Mouse (Mus musculus): Measurements from ENCODE around the gene Btrc. TPM values are rescaled to one million over a fixed set of nuclear protein-coding genes. Genes with fewer than 3 reads are reported as not detected.
"Not testable (repeated sequence)": the region's sequence is repeated elsewhere in the genome, so short reads cannot be mapped to it uniquely, and the experiment has no call there.

The Btrc gene
- polyA plus RNA-seq, 1 experiment from 2014 or later: 50.3 TPM

DNA sequence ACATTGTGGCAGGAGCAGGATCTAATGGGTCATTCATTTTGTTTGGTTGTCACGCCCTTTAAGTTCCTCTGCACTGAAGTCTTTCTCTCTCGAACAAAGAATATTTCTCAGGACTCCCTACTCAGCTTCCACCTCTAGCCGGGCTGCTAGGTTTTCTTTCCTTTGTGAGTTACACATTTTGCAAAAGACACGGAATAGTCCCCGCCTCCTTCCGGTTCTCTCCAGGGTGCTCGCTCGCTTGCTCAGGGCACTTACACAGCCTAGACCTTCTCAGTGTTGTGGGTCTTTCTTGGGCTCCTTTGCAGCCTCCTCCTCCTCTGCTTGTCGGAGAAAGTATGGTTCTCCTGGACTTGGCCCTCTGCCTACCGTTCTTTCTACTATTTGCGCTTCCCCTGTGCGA, 13.1 kb upstream of the Btrc start:
- H3K9ac ChIP-seq (ENCODE audit: low read depth, low read length): no peak overlapping the region
- no peaks in the 10 kb centered on the region; the same call in 1 of the 2 replicates for H3K4me1 ChIP-seq (ENCODE audit: control insufficient read depth, low read depth, low read length)
- WGBS (ENCODE audit: insufficient replicate concordance): 55% methylated on average over 12 of the region's 12 CpGs
- H3K27ac ChIP-seq (ENCODE audit: low read length): no peak overlapping the region
- H3K9me3 ChIP-seq (replicated peaks; ENCODE audit: control insufficient read depth, low read length): no peaks in the 10 kb centered on the region
- no peak overlapping the region for H3K4me2 ChIP-seq (ENCODE audit: low read depth, low read length)
- H3K27me3 ChIP-seq (ENCODE audit: control insufficient read depth, insufficient read depth, low read depth, low read length): no peaks in the 10 kb centered on the region
- no peak for ATAC-seq (ENCODE audit: low read depth)
- no peaks in the 10 kb centered on the region for H3K36me3 ChIP-seq (ENCODE audit: control insufficient read depth, insufficient read depth)
- H3K4me3 ChIP-seq (ENCODE audit: low read depth, low read length): no peak overlapping the region

DNA sequence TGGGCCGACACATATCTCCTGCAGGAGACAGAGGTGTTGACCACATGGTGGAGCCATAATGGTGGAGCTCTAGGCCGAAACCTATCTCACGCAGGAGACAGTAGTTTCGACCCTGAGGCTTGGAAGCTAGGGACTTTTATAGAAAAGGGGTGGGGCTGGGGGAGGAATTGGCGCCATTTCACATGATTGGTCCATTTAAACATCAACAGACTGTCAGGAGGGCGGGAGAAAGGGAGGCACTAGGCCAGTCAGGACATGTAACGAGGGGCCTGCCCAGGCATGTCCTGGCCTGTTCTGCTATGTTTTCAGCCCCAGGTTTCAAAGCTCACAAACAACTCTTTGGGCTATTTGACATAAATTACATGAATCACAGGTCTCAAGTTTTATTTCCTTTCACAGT, 10.8 kb upstream of the Btrc start:
- not testable (repeated sequence) for H3K36me3 ChIP-seq (ENCODE audit: control insufficient read depth, insufficient read depth)
- WGBS (ENCODE audit: insufficient replicate concordance): 68% methylated on average over 7 of the region's 7 CpGs

DNA sequence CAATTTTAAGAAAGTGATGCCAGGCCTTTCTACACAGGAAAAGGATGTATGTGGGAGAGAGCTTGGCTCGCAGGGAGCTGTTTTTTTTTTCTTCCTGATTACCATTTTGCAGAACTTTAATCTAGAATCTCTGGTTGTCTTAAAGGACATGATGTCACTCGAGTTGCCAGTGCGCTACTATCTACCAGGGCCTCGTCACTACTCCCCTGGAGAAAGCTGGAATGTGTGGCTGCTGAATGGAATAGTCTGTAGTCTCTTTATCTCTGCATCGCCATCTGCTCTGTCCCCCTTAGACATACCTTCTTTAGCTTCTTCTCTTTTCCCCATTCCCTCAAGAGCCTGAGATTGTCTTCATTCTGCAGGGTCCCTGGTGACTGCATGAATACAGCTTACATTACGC, 7.9 kb upstream of the Btrc start:
- Histone ChIP-seq H3K9me3 (replicated peaks; ENCODE audit: control insufficient read depth, low read length) (no peaks in the 10 kb centered on the region), H3K9ac (ENCODE audit: low read depth, low read length) (no peak overlapping the region), H3K4me3 (ENCODE audit: low read depth, low read length) (no peak overlapping the region), H3K27me3 (ENCODE audit: control insufficient read depth, insufficient read depth, low read depth, low read length) (no peaks in the 10 kb centered on the region), H3K4me1 (ENCODE audit: control insufficient read depth, low read depth, low read length) (peaks cover 6% of the 10 kb centered on the region), H3K27ac (ENCODE audit: low read length) (no peak overlapping the region), H3K36me3 (ENCODE audit: control insufficient read depth, insufficient read depth) (no peaks in the 10 kb centered on the region), H3K4me2 (ENCODE audit: low read depth, low read length) (no peak overlapping the region)
- 57% methylated on average over 6 of the region's 6 CpGs for WGBS (ENCODE audit: insufficient replicate concordance)
- no peak for ATAC-seq (ENCODE audit: low read depth)

More for the DNA sequence above, 10.8 kb upstream of the Btrc start:
- not testable (repeated sequence) for ATAC-seq (ENCODE audit: low read depth); H3K4me1 ChIP-seq (ENCODE audit: control insufficient read depth, low read depth, low read length); H3K27me3 ChIP-seq (ENCODE audit: control insufficient read depth, insufficient read depth, low read depth, low read length); H3K4me2 ChIP-seq (ENCODE audit: low read depth, low read length); H3K9me3 ChIP-seq (replicated peaks; ENCODE audit: control insufficient read depth, low read length); H3K27ac ChIP-seq (ENCODE audit: low read length); H3K4me3 ChIP-seq (ENCODE audit: low read depth, low read length); H3K9ac ChIP-seq (ENCODE audit: low read depth, low read length)

DNA sequence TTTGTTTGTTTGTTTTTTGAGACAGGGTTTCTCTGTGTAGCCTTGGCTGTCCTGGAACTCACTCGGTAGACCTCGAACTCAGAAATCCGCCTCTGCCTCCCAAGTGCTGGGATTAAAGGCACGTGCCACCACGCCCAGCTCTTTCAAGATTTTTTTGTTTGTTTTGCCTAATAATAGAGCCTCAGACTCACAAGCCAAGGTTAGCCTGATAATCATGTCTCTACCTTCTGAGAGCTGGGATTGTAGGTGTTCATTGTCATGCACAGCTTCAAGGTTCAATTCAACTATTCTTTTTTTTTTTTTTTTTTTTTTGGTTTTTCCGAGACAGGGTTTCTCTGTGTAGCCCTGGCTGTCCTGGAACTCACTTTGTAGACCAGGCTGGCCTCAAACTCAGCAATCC, 6.7 kb upstream of the Btrc start:
- H3K27ac ChIP-seq (ENCODE audit: low read length); H3K9me3 ChIP-seq (replicated peaks; ENCODE audit: control insufficient read depth, low read length); H3K9ac ChIP-seq (ENCODE audit: low read depth, low read length); H3K4me3 ChIP-seq (ENCODE audit: low read depth, low read length); ATAC-seq (ENCODE audit: low read depth); H3K4me2 ChIP-seq (ENCODE audit: low read depth, low read length); H3K36me3 ChIP-seq (ENCODE audit: control insufficient read depth, insufficient read depth); H3K27me3 ChIP-seq (ENCODE audit: control insufficient read depth, insufficient read depth, low read depth, low read length): not testable (repeated sequence)
- 56% methylated on average over 6 of the region's 6 CpGs for WGBS (ENCODE audit: insufficient replicate concordance)
- H3K4me1 ChIP-seq (ENCODE audit: control insufficient read depth, low read depth, low read length): peaks cover 13% of the 10 kb centered on the region

DNA sequence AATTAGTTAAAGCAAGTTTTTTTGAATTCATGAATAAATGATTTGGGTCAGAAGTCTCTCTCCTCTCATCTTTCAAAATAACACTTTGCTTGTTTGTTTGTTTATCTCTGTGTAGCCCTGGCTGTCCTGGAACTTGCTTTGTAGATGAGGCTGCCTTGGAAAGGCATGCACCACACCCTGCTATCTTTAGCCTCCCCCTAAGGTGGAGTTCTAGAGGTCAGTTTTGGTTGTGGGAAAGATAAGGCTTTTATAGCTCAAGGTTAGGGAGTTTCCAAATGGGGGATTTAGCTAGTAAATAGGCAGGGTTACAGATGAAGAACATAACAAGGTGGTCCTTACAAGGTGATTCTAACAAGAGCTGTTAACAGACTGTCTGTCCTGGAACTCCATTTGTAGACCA, 3.0 kb upstream of the Btrc start:
- Histone ChIP-seq H3K27ac (ENCODE audit: low read length) (peak overlapping the region; percentile 45; the same call in 1 of the 2 replicates), H3K27me3 (ENCODE audit: control insufficient read depth, insufficient read depth, low read depth, low read length) (no peaks in the 10 kb centered on the region), H3K9me3 (replicated peaks; ENCODE audit: control insufficient read depth, low read length) (no peaks in the 10 kb centered on the region), H3K36me3 (ENCODE audit: control insufficient read depth, insufficient read depth) (no peaks in the 10 kb centered on the region), H3K9ac (ENCODE audit: low read depth, low read length) (no peak overlapping the region), H3K4me3 (ENCODE audit: low read depth, low read length) (no peak overlapping the region), H3K4me1 (ENCODE audit: control insufficient read depth, low read depth, low read length) (peaks cover 28% of the 10 kb centered on the region), H3K4me2 (ENCODE audit: low read depth, low read length) (peak overlapping the region; percentile 30; the same call in 1 of the 2 replicates)
- ATAC-seq (ENCODE audit: low read depth): peak; percentile 22

GRCm38 (mm10) chr19:45363933-45364391, 428 bp downstream of the Btrc start:
- WGBS (ENCODE audit: insufficient replicate concordance): 1% methylated on average over 20 of the region's 20 CpGs
- peak overlapping the region; percentile 80 for H3K4me2 ChIP-seq (ENCODE audit: low read depth, low read length)
- no peaks in the 10 kb centered on the region for H3K9me3 ChIP-seq (replicated peaks; ENCODE audit: control insufficient read depth, low read length)
- peak overlapping the region; percentile 81 for H3K27ac ChIP-seq (ENCODE audit: low read length)
- peak; percentile 19 for ATAC-seq (ENCODE audit: low read depth)
- H3K36me3 ChIP-seq (ENCODE audit: control insufficient read depth, insufficient read depth): no peaks in the 10 kb centered on the region
- H3K9ac ChIP-seq (ENCODE audit: low read depth, low read length): peak overlapping the region; percentile 94
- peak overlapping the region; percentile 95 for H3K4me3 ChIP-seq (ENCODE audit: low read depth, low read length)
- H3K4me1 ChIP-seq (ENCODE audit: control insufficient read depth, low read depth, low read length): peaks cover 34% of the 10 kb centered on the region
- no peaks in the 10 kb centered on the region for H3K27me3 ChIP-seq (ENCODE audit: control insufficient read depth, insufficient read depth, low read depth, low read length)

DNA sequence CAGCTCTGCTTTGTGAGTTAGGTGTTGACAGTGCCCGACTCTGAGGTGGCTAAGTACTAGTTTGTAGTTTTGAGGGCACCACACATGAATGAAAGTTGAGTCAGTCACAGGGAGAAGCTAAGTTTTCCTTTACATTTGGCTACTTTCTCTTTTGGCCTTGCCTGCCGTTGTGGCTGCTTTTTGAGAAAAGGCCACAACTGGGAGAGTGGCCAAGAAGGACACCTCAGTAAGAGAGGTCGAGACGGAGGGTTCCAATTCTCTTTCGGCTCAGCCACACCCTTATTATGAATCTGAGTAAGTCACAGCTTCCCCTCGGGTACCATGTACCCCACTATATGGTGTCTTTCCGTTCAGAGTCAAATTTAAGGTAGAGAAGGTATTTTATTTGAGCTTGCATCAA, 3.1 kb downstream of the Btrc start:
- Histone ChIP-seq H3K9me3 (replicated peaks; ENCODE audit: control insufficient read depth, low read length) (no peaks in the 10 kb centered on the region), H3K4me2 (ENCODE audit: low read depth, low read length) (no peak overlapping the region), H3K36me3 (ENCODE audit: control insufficient read depth, insufficient read depth) (no peaks in the 10 kb centered on the region), H3K4me1 (ENCODE audit: control insufficient read depth, low read depth, low read length) (peaks cover 21% of the 10 kb centered on the region), H3K4me3 (ENCODE audit: low read depth, low read length) (no peak overlapping the region), H3K27ac (ENCODE audit: low read length) (no peak overlapping the region), H3K27me3 (ENCODE audit: control insufficient read depth, insufficient read depth, low read depth, low read length) (no peaks in the 10 kb centered on the region), H3K9ac (ENCODE audit: low read depth, low read length) (no peak overlapping the region)
- ATAC-seq (ENCODE audit: low read depth): no peak
- 69% methylated on average over 7 of the region's 7 CpGs for WGBS (ENCODE audit: insufficient replicate concordance)

DNA sequence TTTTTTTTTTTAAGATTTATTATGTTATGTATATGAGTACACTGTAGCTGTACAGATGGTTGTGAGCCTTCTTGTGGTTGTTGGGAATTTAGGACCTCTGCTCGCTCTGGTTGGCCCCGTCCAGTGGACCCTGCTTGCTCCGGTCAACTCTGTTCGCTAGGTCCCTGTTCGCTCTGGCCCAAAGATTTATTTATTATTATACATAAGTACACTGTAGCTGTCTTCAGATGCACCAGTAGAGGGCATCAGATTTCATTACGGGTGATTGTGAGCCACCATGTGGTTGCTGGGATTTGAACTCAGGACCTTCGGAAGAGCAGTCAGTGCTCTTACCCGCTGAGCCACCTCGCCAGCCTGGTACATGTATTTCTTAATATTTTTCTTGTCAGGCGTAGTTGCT, 21.3 kb downstream of the Btrc start:
- 83% methylated on average over 10 of the region's 10 CpGs for WGBS (ENCODE audit: insufficient replicate concordance)
- not testable (repeated sequence) for H3K9me3 ChIP-seq (replicated peaks; ENCODE audit: control insufficient read depth, low read length)

GRCm38 (mm10) chr19:45388551-45388950, 25.0 kb downstream of the Btrc start:
- Histone ChIP-seq H3K4me3 (ENCODE audit: low read depth, low read length) (no peak overlapping the region), H3K4me1 (ENCODE audit: control insufficient read depth, low read depth, low read length) (no peaks in the 10 kb centered on the region), H3K27me3 (ENCODE audit: control insufficient read depth, insufficient read depth, low read depth, low read length) (no peaks in the 10 kb centered on the region), H3K4me2 (ENCODE audit: low read depth, low read length) (no peak overlapping the region), H3K9me3 (replicated peaks; ENCODE audit: control insufficient read depth, low read length) (no peaks in the 10 kb centered on the region), H3K36me3 (ENCODE audit: control insufficient read depth, insufficient read depth) (no peaks in the 10 kb centered on the region), H3K9ac (ENCODE audit: low read depth, low read length) (no peak overlapping the region), H3K27ac (ENCODE audit: low read length) (no peak overlapping the region)
- 74% methylated on average over 6 of the region's 6 CpGs for WGBS (ENCODE audit: insufficient replicate concordance)
- ATAC-seq (ENCODE audit: low read depth): no peak

More for the DNA sequence above, 21.3 kb downstream of the Btrc start:
- not testable (repeated sequence) for H3K27ac ChIP-seq (ENCODE audit: low read length); H3K27me3 ChIP-seq (ENCODE audit: control insufficient read depth, insufficient read depth, low read depth, low read length); H3K36me3 ChIP-seq (ENCODE audit: control insufficient read depth, insufficient read depth); H3K4me3 ChIP-seq (ENCODE audit: low read depth, low read length); H3K9ac ChIP-seq (ENCODE audit: low read depth, low read length); ATAC-seq (ENCODE audit: low read depth); H3K4me2 ChIP-seq (ENCODE audit: low read depth, low read length); H3K4me1 ChIP-seq (ENCODE audit: control insufficient read depth, low read depth, low read length)

Data from liver, embryonic 16.5 days (tissue).